Mouse (Mus musculus): Measurements from ENCODE around the gene Cdk6. TPM values are rescaled to one million over a fixed set of nuclear protein-coding genes. Genes with fewer than 3 reads are reported as not detected.

The Cdk6 gene
- polyA plus RNA-seq, 1 experiment, result 29.0 TPM

DNA sequence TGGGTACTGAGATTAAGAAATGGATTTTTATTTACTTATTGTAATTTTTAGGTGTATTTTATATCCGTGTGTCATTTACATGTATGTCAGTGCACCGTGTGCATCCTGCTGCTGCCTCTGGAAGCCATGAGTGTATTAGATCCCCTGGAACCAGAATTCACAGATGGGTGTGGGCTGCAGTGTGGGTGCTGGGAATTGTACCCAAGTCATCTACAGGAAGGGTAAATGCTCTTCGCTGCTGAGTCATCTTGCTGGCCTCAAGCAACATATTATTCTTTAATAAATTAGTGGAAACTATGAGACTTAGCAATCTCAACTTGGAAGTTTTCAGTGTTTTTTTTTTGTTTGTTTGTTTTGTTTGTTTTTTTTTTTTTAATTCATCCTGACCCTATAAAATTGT, 11.0 kb downstream of the Cdk6 start:
- Histone ChIP-seq H3K9ac (ENCODE audit: low read depth, poor library complexity, severe bottlenecking) (no peak overlapping the region), H3K27me3 (ENCODE audit: control insufficient read depth, insufficient read depth, low read length, poor library complexity, severe bottlenecking) (no peaks in the 10 kb centered on the region), H3K4me1 (ENCODE audit: control insufficient read depth, insufficient read depth, low read length) (peaks cover 2% of the 10 kb centered on the region), H3K27ac (ENCODE audit: insufficient read depth, low read length) (no peak overlapping the region), H3K9me3 (replicated peaks; ENCODE audit: control insufficient read depth, insufficient read depth, low read length, poor library complexity, severe bottlenecking) (no peaks in the 10 kb centered on the region), H3K4me3 (ENCODE audit: low read depth, low read length) (no peak overlapping the region), H3K36me3 (ENCODE audit: control insufficient read depth, insufficient read depth, low read length, poor library complexity, severe bottlenecking) (no peaks in the 10 kb centered on the region; the same call in 1 of the 2 replicates)
- TF ChIP-seq EP300 (IDR thresholded peaks at IDR 0.05; ENCODE audit: insufficient read depth, low read depth, low read length) (no peak), CTCF (IDR thresholded peaks at IDR 0.05; ENCODE audit: low read depth, low read length) (no peak), POLR2A (IDR thresholded peaks at IDR 0.05; ENCODE audit: insufficient read depth, low read length) (no peak)

DNA sequence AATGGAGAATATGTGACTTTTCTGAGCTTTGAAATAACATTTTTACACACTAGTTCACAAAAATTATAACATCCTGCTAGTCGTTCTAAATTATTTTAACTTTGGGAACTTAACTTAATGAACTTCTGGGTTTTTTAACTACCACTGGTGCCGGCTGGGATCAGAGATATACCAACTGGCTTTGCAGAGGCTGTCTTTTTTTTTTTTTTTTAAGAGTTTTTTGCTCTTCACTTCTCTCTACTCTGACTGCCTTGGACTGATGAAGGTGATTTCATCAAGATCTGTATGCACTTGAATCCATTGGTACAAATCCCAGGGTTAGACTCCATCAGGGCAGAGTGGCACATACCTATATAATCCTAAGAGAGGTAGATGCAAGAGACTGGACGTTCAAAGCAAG, 11.5 kb downstream of the Cdk6 start:
- TF ChIP-seq CTCF (IDR thresholded peaks at IDR 0.05; ENCODE audit: low read depth, low read length), result no peak
- TF ChIP-seq EP300 (IDR thresholded peaks at IDR 0.05; ENCODE audit: insufficient read depth, low read depth, low read length), result no peak
- TF ChIP-seq POLR2A (IDR thresholded peaks at IDR 0.05; ENCODE audit: insufficient read depth, low read length), result no peak
- no peaks in the 10 kb centered on the region for H3K27me3 ChIP-seq (ENCODE audit: control insufficient read depth, insufficient read depth, low read length, poor library complexity, severe bottlenecking)
- no peaks in the 10 kb centered on the region for H3K9me3 ChIP-seq (replicated peaks; ENCODE audit: control insufficient read depth, insufficient read depth, low read length, poor library complexity, severe bottlenecking)
- no peak overlapping the region for H3K27ac ChIP-seq (ENCODE audit: insufficient read depth, low read length)
- peaks cover 2% of the 10 kb centered on the region for H3K4me1 ChIP-seq (ENCODE audit: control insufficient read depth, insufficient read depth, low read length)
- no peak overlapping the region for H3K4me3 ChIP-seq (ENCODE audit: low read depth, low read length)
- no peak overlapping the region for H3K9ac ChIP-seq (ENCODE audit: low read depth, poor library complexity, severe bottlenecking)
- H3K36me3 ChIP-seq (ENCODE audit: control insufficient read depth, insufficient read depth, low read length, poor library complexity, severe bottlenecking), result no peaks in the 10 kb centered on the region; the same call in 1 of the 2 replicates

- no peak overlapping the region for H3K27ac ChIP-seq (ENCODE audit: insufficient read depth, low read length)
Observed at GRCm38 (mm10) chr5:3354307-3354706, 13.0 kb downstream of the Cdk6 start.

DNA sequence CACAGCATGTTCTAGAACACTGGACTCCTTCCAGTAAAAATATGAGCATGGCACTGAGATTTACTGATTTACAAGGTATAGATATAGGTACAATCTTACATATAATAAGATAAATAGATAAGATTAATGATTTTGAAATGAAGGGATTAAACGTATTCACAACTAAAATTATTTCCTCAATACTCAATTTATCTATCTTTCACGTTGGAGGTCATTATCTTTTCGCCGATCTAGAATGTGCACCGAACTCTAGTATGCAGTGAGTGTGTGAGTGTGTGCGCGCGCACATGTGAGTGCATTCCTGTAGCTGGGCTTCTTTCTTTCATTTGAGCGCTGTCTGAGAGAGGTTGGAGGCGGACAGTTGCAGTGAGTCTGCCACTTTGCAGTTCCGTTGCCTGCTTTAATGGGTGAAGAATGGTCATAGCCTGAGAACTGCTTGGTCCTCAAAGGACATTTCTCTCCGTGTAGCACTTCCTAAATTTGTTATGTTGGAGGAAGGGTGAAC, 13.8 kb downstream of the Cdk6 start:
- peaks cover 2% of the 10 kb centered on the region for H3K4me1 ChIP-seq (ENCODE audit: control insufficient read depth, insufficient read depth, low read length)
- H3K36me3 ChIP-seq (ENCODE audit: control insufficient read depth, insufficient read depth, low read length, poor library complexity, severe bottlenecking), result no peaks in the 10 kb centered on the region; the same call in 1 of the 2 replicates
- no peaks in the 10 kb centered on the region for H3K9me3 ChIP-seq (replicated peaks; ENCODE audit: control insufficient read depth, insufficient read depth, low read length, poor library complexity, severe bottlenecking)
- no peak overlapping the region for H3K9ac ChIP-seq (ENCODE audit: low read depth, poor library complexity, severe bottlenecking)
- no peak overlapping the region for H3K27ac ChIP-seq (ENCODE audit: insufficient read depth, low read length)
- TF ChIP-seq CTCF (IDR thresholded peaks at IDR 0.05; ENCODE audit: low read depth, low read length), result no peak
- TF ChIP-seq POLR2A (IDR thresholded peaks at IDR 0.05; ENCODE audit: insufficient read depth, low read length), result no peak
- no peak for TF ChIP-seq EP300 (IDR thresholded peaks at IDR 0.05; ENCODE audit: insufficient read depth, low read depth, low read length)
- H3K27me3 ChIP-seq (ENCODE audit: control insufficient read depth, insufficient read depth, low read length, poor library complexity, severe bottlenecking), result no peaks in the 10 kb centered on the region
- H3K4me3 ChIP-seq (ENCODE audit: low read depth, low read length), result no peak overlapping the region

More at GRCm38 (mm10) chr5:3354307-3354706, 13.0 kb downstream of the Cdk6 start:
- peaks cover 2% of the 10 kb centered on the region for H3K4me1 ChIP-seq (ENCODE audit: control insufficient read depth, insufficient read depth, low read length)
- no peak overlapping the region for H3K4me3 ChIP-seq (ENCODE audit: low read depth, low read length)
- TF ChIP-seq CTCF (IDR thresholded peaks at IDR 0.05; ENCODE audit: low read depth, low read length) (no peak), EP300 (IDR thresholded peaks at IDR 0.05; ENCODE audit: insufficient read depth, low read depth, low read length) (no peak), POLR2A (IDR thresholded peaks at IDR 0.05; ENCODE audit: insufficient read depth, low read length) (no peak)
- H3K27me3 ChIP-seq (ENCODE audit: control insufficient read depth, insufficient read depth, low read length, poor library complexity, severe bottlenecking), result no peaks in the 10 kb centered on the region
- H3K9me3 ChIP-seq (replicated peaks; ENCODE audit: control insufficient read depth, insufficient read depth, low read length, poor library complexity, severe bottlenecking), result no peaks in the 10 kb centered on the region
- H3K9ac ChIP-seq (ENCODE audit: low read depth, poor library complexity, severe bottlenecking), result no peak overlapping the region
- H3K36me3 ChIP-seq (ENCODE audit: control insufficient read depth, insufficient read depth, low read length, poor library complexity, severe bottlenecking), result no peaks in the 10 kb centered on the region; the same call in 1 of the 2 replicates

GRCm38 (mm10) chr5:3355560-3356260, 14.4 kb downstream of the Cdk6 start:
- peaks cover 2% of the 10 kb centered on the region for H3K4me1 ChIP-seq (ENCODE audit: control insufficient read depth, insufficient read depth, low read length)
- no peak overlapping the region for H3K27ac ChIP-seq (ENCODE audit: insufficient read depth, low read length)
- no peak for TF ChIP-seq POLR2A (IDR thresholded peaks at IDR 0.05; ENCODE audit: insufficient read depth, low read length)
- no peak for TF ChIP-seq EP300 (IDR thresholded peaks at IDR 0.05; ENCODE audit: insufficient read depth, low read depth, low read length)
- TF ChIP-seq CTCF (IDR thresholded peaks at IDR 0.05; ENCODE audit: low read depth, low read length), result no peak
- no peaks in the 10 kb centered on the region for H3K27me3 ChIP-seq (ENCODE audit: control insufficient read depth, insufficient read depth, low read length, poor library complexity, severe bottlenecking)
- H3K4me3 ChIP-seq (ENCODE audit: low read depth, low read length), result no peak overlapping the region
- H3K36me3 ChIP-seq (ENCODE audit: control insufficient read depth, insufficient read depth, low read length, poor library complexity, severe bottlenecking), result no peaks in the 10 kb centered on the region; the same call in 1 of the 2 replicates
- no peak overlapping the region for H3K9ac ChIP-seq (ENCODE audit: low read depth, poor library complexity, severe bottlenecking)
- no peaks in the 10 kb centered on the region for H3K9me3 ChIP-seq (replicated peaks; ENCODE audit: control insufficient read depth, insufficient read depth, low read length, poor library complexity, severe bottlenecking)

GRCm38 (mm10) chr5:3356261-3356778, 15.0 kb downstream of the Cdk6 start:
- TF ChIP-seq EP300 (IDR thresholded peaks at IDR 0.05; ENCODE audit: insufficient read depth, low read depth, low read length) (no peak), POLR2A (IDR thresholded peaks at IDR 0.05; ENCODE audit: insufficient read depth, low read length) (no peak), CTCF (IDR thresholded peaks at IDR 0.05; ENCODE audit: low read depth, low read length) (no peak)
- Histone ChIP-seq H3K36me3 (ENCODE audit: control insufficient read depth, insufficient read depth, low read length, poor library complexity, severe bottlenecking) (no peaks in the 10 kb centered on the region; the same call in 1 of the 2 replicates), H3K27me3 (ENCODE audit: control insufficient read depth, insufficient read depth, low read length, poor library complexity, severe bottlenecking) (no peaks in the 10 kb centered on the region), H3K27ac (ENCODE audit: insufficient read depth, low read length) (no peak overlapping the region), H3K9ac (ENCODE audit: low read depth, poor library complexity, severe bottlenecking) (no peak overlapping the region), H3K4me1 (ENCODE audit: control insufficient read depth, insufficient read depth, low read length) (peaks cover 2% of the 10 kb centered on the region), H3K9me3 (replicated peaks; ENCODE audit: control insufficient read depth, insufficient read depth, low read length, poor library complexity, severe bottlenecking) (no peaks in the 10 kb centered on the region), H3K4me3 (ENCODE audit: low read depth, low read length) (no peak overlapping the region)
